Mouse (Mus musculus) inflammation-experienced regulatory T-cells, adult 6 months (primary cell): ENCODE measurements at regions not wholly inside any gene's neighbourhood (a gene's known extent, or its start where the extent isn't known, plus 50 kb on each side); places are given as distances from the start of the nearest gene placed in this dataset.
"Not testable (repeated sequence)": the region's sequence is repeated elsewhere in the genome, so short reads cannot be mapped to it uniquely, and the experiment has no call there.

Source experiments
- ATAC-seq: one replicate; pipeline ENCODE4 v1.8.0; 2017

GRCm38 (mm10) chr13:35606857-35607561 lies 52.6 kb upstream of the Cdyl start:
- ATAC-seq, result not testable (repeated sequence)

GRCm38 (mm10) chr13:35607710-35608109 lies 51.9 kb upstream of the Cdyl start:
- ATAC-seq, result no peak
